Mouse (Mus musculus) forebrain, embryonic 16.5 days (tissue): Measurements from ENCODE around the gene Gm12216. TPM values are rescaled to one million over a fixed set of nuclear protein-coding genes. Genes with fewer than 3 reads are reported as not detected.

Source experiments
- ATAC-seq: fragments of 200-750 bp; cut with Nextera tagmentation; 2 replicates; pipeline ENCODE4 v1.8.0; 2017; ENCODE audit warnings: mild to moderate bottlenecking, moderate library complexity
- H3K27ac ChIP-seq: fragments of 300-500 bp; sonication (generic); 2 replicates; pipeline ENCODE4 v1.5.1; 2014; ENCODE audit warnings: low read length, control low read depth
- H3K27me3 ChIP-seq: fragments of 300-500 bp; sonication (generic); replicated peaks from 2 replicates; pipeline ENCODE4 v1.6.1; 2014; ENCODE audit warnings: low read length; ENCODE audit not compliant: control insufficient read depth, insufficient read depth
- H3K36me3 ChIP-seq: fragments of 300-500 bp; sonication (generic); 2 replicates; pipeline ENCODE4 v1.6.1; 2014; ENCODE audit not compliant: control insufficient read depth, insufficient read depth
- H3K4me1 ChIP-seq: fragments of 300-500 bp; sonication (generic); replicated peaks from 2 replicates; pipeline ENCODE4 v1.6.1; 2014; ENCODE audit warnings: low read length; ENCODE audit not compliant: control insufficient read depth, insufficient read depth
- H3K4me2 ChIP-seq: fragments of 300-500 bp; sonication (generic); 2 replicates; pipeline ENCODE4 v1.6.1; 2014; ENCODE audit warnings: mild to moderate bottlenecking, low read length, control low read depth
- H3K4me3 ChIP-seq: fragments of 300-500 bp; sonication (generic); replicated peaks from 2 replicates; pipeline ENCODE4 v1.5.1; 2014; ENCODE audit warnings: mild to moderate bottlenecking, low read length, control low read depth
- H3K9ac ChIP-seq: fragments of 300-500 bp; sonication (generic); replicated peaks from 2 replicates; pipeline ENCODE4 v1.6.1; 2014; ENCODE audit warnings: low read depth, low read length, control low read depth
- H3K9me3 ChIP-seq: fragments of 300-500 bp; sonication (generic); 2 replicates; pipeline ENCODE4 v1.6.1; 2016; ENCODE audit warnings: low read length; ENCODE audit not compliant: control insufficient read depth
- WGBS: fragments of 180-500 bp; shearing (Covaris S2); extraction: QIAGEN DNeasy Blood & Tissue Kit; methylation state at CpG from one replicate; pipeline ENCODE4 v1.1.7; 2014; 5-methylcytosine and 5-hydroxymethylcytosine counted together
- polyA plus RNA-seq: library from polyadenylated mRNA; unstranded; fragments of >200 nt; fragmentation: Nextera tagmentation; extraction: Ambion mirVana; gene quantifications from 2 replicates; pipeline ENCODE4 v1.2.1, GENCODE M21; 2015

Gm12216 gene
- polyA plus RNA-seq, 1 experiment from 2014 or later = 0.39 TPM

DNA sequence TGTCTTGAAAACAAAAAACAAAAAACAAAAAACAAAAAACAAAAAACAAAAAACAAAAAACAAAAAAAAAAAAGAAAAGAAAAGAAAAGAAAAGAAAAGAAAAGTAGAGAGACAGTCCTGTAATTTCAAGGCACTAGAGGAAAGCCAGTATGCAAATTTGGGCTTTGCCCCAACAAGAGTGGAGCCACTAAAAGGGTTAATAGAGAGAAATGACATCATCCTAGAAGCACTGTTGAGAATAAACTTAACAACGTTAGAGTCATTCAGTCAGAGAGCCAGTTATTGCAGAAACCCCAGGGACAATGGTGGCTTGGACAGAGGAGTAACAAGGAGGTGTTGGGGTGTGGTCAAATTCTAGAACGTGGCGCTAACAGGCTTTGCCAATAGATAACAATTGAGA lies 44.2 kb downstream of the Gm12216 start:
- Histone ChIP-seq H3K4me3 (no peak overlapping the region), H3K27ac (no peak overlapping the region), H3K27me3 (no peaks in the 10 kb centered on the region), H3K9ac (no peak overlapping the region), H3K4me2 (no peak overlapping the region), H3K36me3 (no peaks in the 10 kb centered on the region), H3K4me1 (no peaks in the 10 kb centered on the region), H3K9me3 (no peaks in the 10 kb centered on the region)
- WGBS = 61% methylated on average over 3 of the region's 3 CpGs
- ATAC-seq = no peak

DNA sequence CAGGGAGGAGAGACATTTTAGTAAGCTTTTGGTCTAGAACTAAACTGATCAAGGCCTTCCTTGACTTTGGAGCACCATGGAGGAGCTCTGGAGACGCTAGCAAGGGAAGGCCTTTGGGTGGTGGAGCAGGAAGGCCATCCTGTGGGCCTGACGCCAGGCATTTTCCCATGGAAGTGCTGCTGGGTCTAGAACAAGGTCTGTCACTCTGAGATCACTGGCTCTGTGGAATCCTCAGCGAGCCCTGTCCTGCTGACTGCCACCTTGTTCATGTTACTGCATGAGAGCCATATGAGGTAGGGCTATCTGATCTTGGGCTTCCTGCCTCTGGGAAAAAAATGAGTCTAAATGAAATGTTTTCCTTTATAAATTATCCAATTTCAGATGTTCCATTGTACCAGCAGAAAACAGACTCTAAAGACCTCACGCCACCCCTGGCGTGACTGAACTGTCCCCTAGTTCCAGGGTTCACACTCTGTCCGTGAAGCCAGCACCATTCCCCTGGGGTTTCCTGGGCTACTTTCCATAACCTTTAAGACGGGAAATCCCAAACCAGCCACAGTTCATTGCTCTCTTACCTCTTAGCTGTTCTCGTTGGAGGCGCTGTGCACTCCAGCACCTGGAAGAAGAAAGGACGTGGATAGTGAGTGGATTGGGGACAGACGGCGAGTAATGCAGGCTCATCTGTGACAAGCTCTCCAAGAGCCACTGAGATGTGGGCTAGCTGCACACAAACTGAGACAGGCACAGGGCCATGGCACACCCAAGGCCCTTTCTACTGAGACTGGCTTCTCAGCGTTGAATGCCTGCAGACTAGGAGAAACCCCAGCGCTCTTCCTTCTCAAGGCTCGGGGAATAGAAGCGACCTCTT lies 45.8 kb downstream of the Gm12216 start:
- no peak for ATAC-seq
- WGBS = 88% methylated on average over 16 of the region's 16 CpGs
- H3K4me3 ChIP-seq = no peak overlapping the region
- H3K9me3 ChIP-seq = no peaks in the 10 kb centered on the region
- H3K36me3 ChIP-seq = no peaks in the 10 kb centered on the region
- no peaks in the 10 kb centered on the region for H3K4me1 ChIP-seq
- no peak overlapping the region for H3K4me2 ChIP-seq
- no peaks in the 10 kb centered on the region for H3K27me3 ChIP-seq
- no peak overlapping the region for H3K9ac ChIP-seq
- H3K27ac ChIP-seq = no peak overlapping the region

DNA sequence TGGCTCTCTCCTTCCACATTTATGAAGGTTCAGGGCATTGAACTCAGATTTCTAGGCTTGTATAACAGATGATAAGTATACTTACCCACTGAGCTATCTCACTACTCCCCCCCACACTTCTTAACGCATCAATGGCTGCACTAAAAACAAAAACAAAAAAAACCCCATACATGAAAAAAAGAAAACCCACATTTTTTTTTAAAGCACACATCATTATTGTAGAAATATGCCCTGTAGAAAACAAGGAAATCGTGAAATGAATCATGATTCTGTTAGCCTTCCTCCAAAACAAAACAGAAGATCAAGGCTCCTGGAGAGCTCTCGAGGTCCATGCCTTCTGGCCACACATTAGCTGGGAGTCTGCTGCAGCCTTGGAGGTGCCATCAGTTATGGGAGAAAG lies 47.7 kb downstream of the Gm12216 start:
- H3K9me3 ChIP-seq = no peaks in the 10 kb centered on the region
- no peak overlapping the region for H3K4me3 ChIP-seq
- no peak overlapping the region for H3K27ac ChIP-seq
- no peak overlapping the region for H3K4me2 ChIP-seq
- no peaks in the 10 kb centered on the region for H3K4me1 ChIP-seq
- H3K27me3 ChIP-seq = no peaks in the 10 kb centered on the region
- H3K36me3 ChIP-seq = no peaks in the 10 kb centered on the region
- ATAC-seq = no peak
- 80% methylated on average over 3 of the region's 3 CpGs for WGBS
- H3K9ac ChIP-seq = no peak overlapping the region

DNA sequence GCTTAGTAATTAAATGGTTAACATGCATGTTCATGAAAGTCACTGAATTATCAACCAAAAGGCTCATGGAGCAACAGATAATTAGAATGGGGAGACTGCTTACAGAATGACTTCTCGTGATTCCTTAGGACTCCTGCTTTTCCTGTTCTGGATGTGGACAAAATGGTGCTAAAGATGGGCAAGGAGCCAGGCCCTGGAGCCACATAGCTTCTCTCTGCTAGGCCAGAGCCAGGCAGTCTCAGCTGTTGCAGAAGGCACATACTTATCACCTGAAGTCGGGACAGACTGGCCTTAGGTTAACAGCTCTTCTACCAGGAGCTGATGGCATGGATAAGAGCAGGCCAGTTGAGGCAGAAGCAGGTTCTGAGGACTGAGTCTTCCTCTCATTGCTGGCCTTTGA lies 48.3 kb downstream of the Gm12216 start:
- no peaks in the 10 kb centered on the region for H3K27me3 ChIP-seq
- no peak overlapping the region for H3K9ac ChIP-seq
- no peaks in the 10 kb centered on the region for H3K36me3 ChIP-seq
- no peaks in the 10 kb centered on the region for H3K9me3 ChIP-seq
- no peak overlapping the region for H3K4me3 ChIP-seq
- no peak overlapping the region for H3K27ac ChIP-seq
- no peaks in the 10 kb centered on the region for H3K4me1 ChIP-seq
- WGBS = 63% methylated on average over 2 of the region's 2 CpGs
- ATAC-seq = no peak
- no peak overlapping the region for H3K4me2 ChIP-seq

DNA sequence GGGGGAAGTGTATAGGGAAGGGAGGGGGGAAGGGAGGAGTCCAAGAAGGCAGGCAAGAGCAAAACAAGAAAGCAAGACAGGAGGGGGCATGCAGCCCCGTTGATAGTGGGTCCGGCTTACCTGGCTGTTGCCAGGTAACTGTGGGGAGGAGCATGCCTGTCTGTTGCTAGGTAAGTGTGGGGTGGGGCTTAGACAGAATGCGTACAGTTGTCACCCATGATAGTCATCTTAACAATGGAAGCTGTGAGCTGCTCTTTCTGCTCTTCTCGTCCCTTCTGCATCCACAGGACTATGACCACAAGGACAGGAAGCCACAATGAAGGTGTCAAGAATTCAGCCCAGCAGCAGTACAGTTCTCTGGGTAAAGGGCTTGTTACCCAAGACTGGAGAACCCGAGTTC lies 48.9 kb downstream of the Gm12216 start:
- WGBS = 59% methylated on average over 5 of the region's 5 CpGs
- H3K9me3 ChIP-seq = no peaks in the 10 kb centered on the region

DNA sequence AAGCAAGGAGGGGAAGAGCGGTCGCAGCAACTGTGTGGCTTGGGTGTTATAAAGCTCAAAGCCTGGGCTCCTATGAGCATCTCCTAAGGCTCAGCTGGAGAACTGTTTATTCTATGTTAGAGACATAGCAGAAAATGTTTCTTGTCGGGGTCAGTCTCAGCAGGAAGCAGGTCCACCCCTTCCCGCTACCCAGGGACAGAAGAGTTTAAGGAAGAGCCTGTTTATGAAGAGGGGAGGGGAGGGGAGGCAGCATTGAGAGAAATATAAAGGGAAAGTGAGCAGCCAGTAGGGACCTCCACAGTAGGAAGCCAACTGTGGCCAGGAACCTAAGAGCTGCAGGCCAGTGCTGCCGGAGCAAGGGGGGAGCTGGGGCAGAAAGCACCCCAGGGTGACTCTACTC lies 49.7 kb downstream of the Gm12216 start:
- Histone ChIP-seq H3K27me3 (no peaks in the 10 kb centered on the region), H3K36me3 (no peaks in the 10 kb centered on the region), H3K27ac (no peak overlapping the region), H3K4me2 (no peak overlapping the region), H3K4me1 (no peaks in the 10 kb centered on the region), H3K9ac (no peak overlapping the region), H3K9me3 (no peaks in the 10 kb centered on the region), H3K4me3 (no peak overlapping the region)
- no peak for ATAC-seq
- WGBS = 52% methylated on average over 5 of the region's 5 CpGs

More for the DNA sequence above, 48.9 kb downstream of the Gm12216 start:
- Histone ChIP-seq H3K36me3 (no peaks in the 10 kb centered on the region), H3K27ac (no peak overlapping the region), H3K27me3 (no peaks in the 10 kb centered on the region), H3K9ac (no peak overlapping the region), H3K4me1 (no peaks in the 10 kb centered on the region), H3K4me3 (no peak overlapping the region), H3K4me2 (no peak overlapping the region)
- no peak for ATAC-seq

DNA sequence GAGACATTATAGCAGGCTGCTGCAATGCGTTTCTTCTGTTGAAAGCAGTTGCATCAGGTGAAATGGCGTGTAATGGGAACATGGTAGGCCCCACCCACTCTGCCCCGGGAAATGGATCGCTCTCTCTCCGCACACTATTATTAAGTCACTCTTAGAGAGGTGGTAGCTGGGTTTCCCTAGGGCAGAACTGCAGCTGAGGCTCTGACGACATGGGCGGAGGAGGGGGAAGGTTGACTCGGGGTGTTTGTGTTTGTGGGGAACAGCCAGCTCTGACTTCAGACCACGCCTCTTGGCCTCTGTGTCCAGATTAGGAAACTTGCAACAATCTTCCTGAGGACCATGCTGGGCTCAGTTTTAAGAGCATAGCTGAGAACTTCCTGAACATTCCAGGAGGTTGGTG lies 53.3 kb downstream of the Gm12216 start:
- no peaks in the 10 kb centered on the region for H3K27me3 ChIP-seq
- no peak overlapping the region for H3K27ac ChIP-seq
- WGBS = 75% methylated on average over 9 of the region's 9 CpGs
- no peaks in the 10 kb centered on the region for H3K36me3 ChIP-seq
- ATAC-seq = no peak
- no peak overlapping the region for H3K4me2 ChIP-seq
- no peaks in the 10 kb centered on the region for H3K9me3 ChIP-seq
- H3K9ac ChIP-seq = no peak overlapping the region
- no peak overlapping the region for H3K4me3 ChIP-seq
- H3K4me1 ChIP-seq = no peaks in the 10 kb centered on the region

DNA sequence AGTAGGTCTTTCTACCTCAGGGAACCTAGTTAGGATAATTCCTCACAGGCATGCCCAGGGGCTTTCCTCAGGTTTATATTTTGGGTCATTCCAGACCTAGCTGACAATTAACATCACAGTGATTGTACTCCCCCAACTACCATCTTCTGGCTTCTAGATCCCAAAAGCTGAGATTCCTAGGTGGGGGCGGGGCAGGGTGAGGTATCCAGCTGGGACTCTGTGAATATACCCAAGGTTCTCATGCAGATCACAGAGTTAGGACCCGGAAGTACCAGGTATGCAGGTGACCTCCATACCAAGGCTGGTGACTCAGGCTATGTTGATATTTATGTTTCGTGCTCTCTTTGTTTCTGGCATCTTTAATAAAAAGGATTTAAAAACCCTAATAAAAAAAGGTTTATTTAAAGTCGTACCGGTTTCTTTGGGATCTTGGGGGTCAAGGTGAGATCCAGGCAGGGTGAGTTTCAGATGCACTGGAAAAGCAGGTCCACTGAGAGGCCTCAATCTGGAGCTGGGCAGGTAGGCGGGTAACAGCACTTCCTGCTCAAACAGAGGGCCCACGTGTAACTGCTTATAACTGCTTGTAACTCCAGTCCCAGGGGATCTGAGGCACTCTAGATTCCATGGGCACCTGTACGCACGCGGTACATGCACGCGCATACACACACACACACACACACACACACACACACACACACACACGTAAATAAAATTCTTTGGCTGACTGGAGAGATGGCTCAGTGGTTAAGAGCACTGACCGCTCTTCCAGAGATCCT lies 54.3 kb downstream of the Gm12216 start:
- H3K4me1 ChIP-seq = no peaks in the 10 kb centered on the region
- ATAC-seq = no peak
- H3K4me3 ChIP-seq = no peak overlapping the region
- no peaks in the 10 kb centered on the region for H3K36me3 ChIP-seq
- no peaks in the 10 kb centered on the region for H3K27me3 ChIP-seq
- H3K9me3 ChIP-seq = no peaks in the 10 kb centered on the region
- H3K9ac ChIP-seq = no peak overlapping the region
- WGBS = 84% methylated on average over 14 of the region's 14 CpGs
- no peak overlapping the region for H3K27ac ChIP-seq
- H3K4me2 ChIP-seq = no peak overlapping the region

DNA sequence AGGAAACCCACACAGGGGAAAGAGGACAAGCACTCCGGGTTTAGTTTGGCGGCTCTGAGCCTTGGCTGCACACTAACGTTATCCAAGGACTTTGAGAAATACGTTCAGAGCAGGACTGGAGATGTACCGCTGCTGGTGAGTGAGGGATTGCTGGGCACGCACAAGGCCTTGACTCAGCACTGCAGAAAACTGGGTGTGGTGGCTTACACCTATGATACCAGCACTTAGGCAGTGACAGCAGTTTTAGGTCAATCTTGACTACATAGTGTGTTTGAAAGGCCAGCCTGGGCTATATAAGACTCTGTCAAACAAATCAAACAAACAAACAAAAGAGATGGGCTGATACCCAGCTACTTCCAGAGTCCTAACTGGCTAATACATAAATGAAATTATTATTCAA lies 55.6 kb downstream of the Gm12216 start:
- 87% methylated on average over 6 of the region's 6 CpGs for WGBS

More for the DNA sequence above, 55.6 kb downstream of the Gm12216 start:
- Histone ChIP-seq H3K27ac (no peak overlapping the region), H3K36me3 (no peaks in the 10 kb centered on the region), H3K4me2 (no peak overlapping the region), H3K9ac (no peak overlapping the region), H3K9me3 (no peaks in the 10 kb centered on the region), H3K4me1 (no peaks in the 10 kb centered on the region), H3K4me3 (no peak overlapping the region), H3K27me3 (no peaks in the 10 kb centered on the region)
- ATAC-seq = no peak
